Mouse (Mus musculus) forebrain, postnatal 0 days (tissue): ENCODE measurements around the gene Fam170b. TPM values are rescaled to one million over a fixed set of nuclear protein-coding genes. Genes with fewer than 3 reads are reported as not detected.

Source experiments
- ATAC-seq: fragments of 200-750 bp; cut with Nextera tagmentation; 2 replicates; pipeline ENCODE4 v1.8.0; 2017; ENCODE audit warnings: mild to moderate bottlenecking, moderate library complexity
- DNase-seq: peaks from one replicate; pipeline ENCODE4 v3.0.0-alpha.2; 2015
- H3K27ac ChIP-seq: fragments of 300-500 bp; sonication (generic); 2 replicates; pipeline ENCODE4 v1.5.1; 2014; ENCODE audit warnings: low read depth, mild to moderate bottlenecking, antibody characterized with exemption, low read length, moderate library complexity, mixed read lengths
- H3K27me3 ChIP-seq: fragments of 300-500 bp; sonication (generic); 2 replicates; pipeline ENCODE4 v1.6.1; 2014; ENCODE audit warnings: mild to moderate bottlenecking, low read length, mixed read lengths; ENCODE audit not compliant: insufficient read depth
- H3K36me3 ChIP-seq: fragments of 300-500 bp; sonication (generic); 2 replicates; pipeline ENCODE4 v1.6.1; 2014; ENCODE audit warnings: mild to moderate bottlenecking, moderate library complexity; ENCODE audit not compliant: insufficient read depth
- H3K4me1 ChIP-seq: fragments of 300-500 bp; sonication (generic); 2 replicates; pipeline ENCODE4 v1.6.1; 2014; ENCODE audit warnings: antibody characterized with exemption; ENCODE audit not compliant: insufficient read depth
- H3K4me2 ChIP-seq: fragments of 300-500 bp; sonication (generic); 2 replicates; pipeline ENCODE4 v1.6.1; 2014; ENCODE audit warnings: low read depth, mild to moderate bottlenecking, moderate library complexity
- H3K4me3 ChIP-seq: fragments of 300-500 bp; sonication (generic); 2 replicates; pipeline ENCODE4 v1.5.1; 2014; ENCODE audit warnings: low read depth, low read length, mixed read lengths
- H3K9ac ChIP-seq: fragments of 300-500 bp; sonication (generic); 2 replicates; pipeline ENCODE4 v1.6.1; 2014; ENCODE audit warnings: mild to moderate bottlenecking
- H3K9me3 ChIP-seq: fragments of 300-500 bp; sonication (generic); 2 replicates; pipeline ENCODE4 v1.6.1; 2016; ENCODE audit warnings: low read length
- CTCF ChIP-seq: sonication (generic); IDR thresholded peaks from 2 replicates; pipeline ENCODE4 v1.5.1; 2016; ENCODE audit warnings: antibody characterized with exemption, control low read depth, low read depth
- whole genome bisulfite sequencing: fragments of 180-500 bp; shearing (Covaris S2); extraction: QIAGEN DNeasy Blood & Tissue Kit; methylation state at CpG from one replicate; pipeline ENCODE4 v1.1.7; 2014; 5-methylcytosine and 5-hydroxymethylcytosine counted together
- polyA plus RNA-seq: library from polyadenylated mRNA; unstranded; fragments of >200 nt; fragmentation: Nextera tagmentation; extraction: Ambion mirVana; gene quantifications from 2 replicates; pipeline ENCODE4 v1.2.1, GENCODE M21; 2015
- total RNA-seq: library from RNA; depleted of rRNA; stranded (reverse); fragments of >200 nt; gene quantifications from 2 replicates; pipeline ENCODE4 v1.2.3, GENCODE M21; 2014; rRNA removed

The Fam170b gene
- total and polyA plus RNA-seq, 2 experiments from 2014 or later = not detected

- WGBS = 87% methylated on average over 5 of the region's 5 CpGs
- Histone ChIP-seq H3K4me2 (no peak overlapping the region), H3K36me3 (no peaks in the 10 kb centered on the region), H3K27me3 (no peaks in the 10 kb centered on the region), H3K27ac (no peak overlapping the region), H3K9me3 (no peaks in the 10 kb centered on the region), H3K4me1 (no peaks in the 10 kb centered on the region), H3K4me3 (no peak overlapping the region), H3K9ac (no peak overlapping the region)
- TF ChIP-seq CTCF = no peak
- ATAC-seq (no peak), DNase-seq (no peak)
These were observed 38.2 kb downstream of the Fam170b start for GRCm38 (mm10) chr14:32871963-32872362.

- no peaks in the 10 kb centered on the region for H3K9me3 ChIP-seq
- no peak for TF ChIP-seq CTCF
- no peaks in the 10 kb centered on the region for H3K4me1 ChIP-seq
- ATAC-seq (no peak), DNase-seq (no peak)
- no peaks in the 10 kb centered on the region for H3K27me3 ChIP-seq
- 65% methylated on average over 6 of the region's 6 CpGs for WGBS
- H3K9ac ChIP-seq = no peak overlapping the region
- H3K36me3 ChIP-seq = no peaks in the 10 kb centered on the region
- no peak overlapping the region for H3K27ac ChIP-seq
- H3K4me3 ChIP-seq = no peak overlapping the region
- H3K4me2 ChIP-seq = no peak overlapping the region
These were observed 43.8 kb downstream of the Fam170b start for GRCm38 (mm10) chr14:32877549-32877948.

GRCm38 (mm10) chr14:32880332-32880731 lies 46.6 kb downstream of the Fam170b start:
- no peaks in the 10 kb centered on the region for H3K9me3 ChIP-seq
- ATAC-seq = no peak
- H3K4me1 ChIP-seq = no peaks in the 10 kb centered on the region
- DNase-seq = no peak
- no peaks in the 10 kb centered on the region for H3K36me3 ChIP-seq
- H3K27ac ChIP-seq = no peak overlapping the region
- 85% methylated on average over 5 of the region's 5 CpGs for WGBS
- no peak overlapping the region for H3K9ac ChIP-seq
- H3K27me3 ChIP-seq = no peaks in the 10 kb centered on the region
- H3K4me3 ChIP-seq = no peak overlapping the region
- no peak for TF ChIP-seq CTCF
- no peak overlapping the region for H3K4me2 ChIP-seq

GRCm38 (mm10) chr14:32881693-32882092 lies 47.9 kb downstream of the Fam170b start:
- ATAC-seq (no peak), DNase-seq (no peak)
- Histone ChIP-seq H3K9ac (no peak overlapping the region), H3K4me3 (no peak overlapping the region), H3K27me3 (no peaks in the 10 kb centered on the region), H3K4me2 (no peak overlapping the region), H3K9me3 (no peaks in the 10 kb centered on the region), H3K4me1 (no peaks in the 10 kb centered on the region), H3K36me3 (no peaks in the 10 kb centered on the region), H3K27ac (no peak overlapping the region)
- no peak for TF ChIP-seq CTCF
- 68% methylated on average over 1 of the region's 1 CpGs for WGBS

Other genes starting within 250 kb of the Fam170b start
- 0.05 and 0.23 TPM in 2 replicates for gene Prrxl1, start 234.6 kb upstream of the Fam170b start, total RNA-seq
- 0.10 and 0.13 TPM in 2 replicates for gene Prrxl1, start 234.6 kb upstream of the Fam170b start, polyA plus RNA-seq
- gene 3425401B19Rik, start 148.7 kb upstream of the Fam170b start, total RNA-seq = under 0.01 TPM in 1 of 2 replicates, not detected in the other
- gene 3425401B19Rik, start 148.7 kb upstream of the Fam170b start, polyA plus RNA-seq = not detected in 2 replicates
- 0.31 TPM in 1 of 2 replicates, not detected in the other for gene Tmem273, start 48.0 kb upstream of the Fam170b start, total RNA-seq
- gene Tmem273, start 48.0 kb upstream of the Fam170b start, polyA plus RNA-seq = 0.13 and 0.28 TPM in 2 replicates
- gene Vstm4, start 22.8 kb downstream of the Fam170b start, total RNA-seq = 7.0 and 8.9 TPM in 2 replicates
- gene Vstm4, start 22.8 kb downstream of the Fam170b start, polyA plus RNA-seq = 8.2 and 8.5 TPM in 2 replicates
- gene Lrrc18, start 157.4 kb downstream of the Fam170b start, total RNA-seq = 0.31 and 2.4 TPM in 2 replicates
- 0.46 and 0.74 TPM in 2 replicates for gene Lrrc18, start 157.4 kb downstream of the Fam170b start, polyA plus RNA-seq